Mouse (Mus musculus) cerebellum, postnatal 36 days (tissue): ENCODE measurements around the gene Anapc2.
"Not testable (repeated sequence)": the region's sequence is repeated elsewhere in the genome, so short reads cannot be mapped to it uniquely, and the experiment has no call there.

Source experiments
- DNase-seq, 2 experiments: peaks; one replicate each; pipeline ENCODE4 v3.0.0; 2021 to 2022; ENCODE audit warnings: mixed read lengths in 2 of 2

The Anapc2 gene

GRCm38 (mm10) chr2:25241438-25241775, 30.9 kb upstream of the Anapc2 start:
- no peak for DNase-seq

- peak; percentile 60 to 61 for DNase-seq
These were observed 30.2 kb upstream of the Anapc2 start, which contains the start of the genes Rnf208 and Cysrt1 for GRCm38 (mm10) chr2:25242101-25242506. Gene Rnf208, plus strand, starts transcription at chr2:25242255. Gene Cysrt1, minus strand, starts transcription at chr2:25242452.

- no peak for DNase-seq
These were observed 28.9 kb upstream of the Anapc2 start for GRCm38 (mm10) chr2:25243342-25243741.

GRCm38 (mm10) chr2:25244144-25244543, 28.1 kb upstream of the Anapc2 start:
- DNase-seq = no peak

GRCm38 (mm10) chr2:25246183-25247072, 25.9 kb upstream of the Anapc2 start, which contains the start of gene AL732309.1:
Gene AL732309.1, minus strand, starts transcription at chr2:25246863.
- peak in 1 of 2 experiments; percentile 60 for DNase-seq

- no peak for DNase-seq
These were observed 19.9 kb upstream of the Anapc2 start for GRCm38 (mm10) chr2:25252331-25252730.

- peak; percentile 89 for DNase-seq
These were observed 16.9 kb upstream of the Anapc2 start, which contains the start of gene Tmem203 for GRCm38 (mm10) chr2:25255284-25255779. Gene Tmem203, plus strand, starts transcription at chr2:25255439.

GRCm38 (mm10) chr2:25256443-25257109, 15.7 kb upstream of the Anapc2 start:
- peak; percentile 49 to 55 for DNase-seq

GRCm38 (mm10) chr2:25257250-25257649, 15.0 kb upstream of the Anapc2 start:
- not testable (repeated sequence) for DNase-seq

GRCm38 (mm10) chr2:25258887-25259286, 13.4 kb upstream of the Anapc2 start:
- DNase-seq = no peak

GRCm38 (mm10) chr2:25261870-25262269, 10.4 kb upstream of the Anapc2 start:
- no peak for DNase-seq

GRCm38 (mm10) chr2:25262291-25262767, 9.9 kb upstream of the Anapc2 start, which contains the start of gene Tprn:
Gene Tprn, plus strand, starts transcription at chr2:25262618.
- DNase-seq = peak; percentile 97 to 98

- DNase-seq = peak in 1 of 2 experiments; percentile 79
These were observed 9.3 kb upstream of the Anapc2 start for GRCm38 (mm10) chr2:25262795-25263622.

- DNase-seq = no peak
These were observed 8.5 kb upstream of the Anapc2 start for GRCm38 (mm10) chr2:25263623-25264285.

- peak in 1 of 2 experiments; percentile 37 for DNase-seq
These were observed 8.0 kb upstream of the Anapc2 start for GRCm38 (mm10) chr2:25264286-25264660.

GRCm38 (mm10) chr2:25264851-25265250, 7.4 kb upstream of the Anapc2 start:
- DNase-seq = peak; percentile 86 to 89

GRCm38 (mm10) chr2:25265897-25266656, 6.2 kb upstream of the Anapc2 start:
- peak; percentile 97 for DNase-seq

- DNase-seq = peak; percentile 74 to 77
These were observed 5.6 kb upstream of the Anapc2 start for GRCm38 (mm10) chr2:25266720-25267119.

- peak; percentile 27 to 41 for DNase-seq
These were observed 5.0 kb upstream of the Anapc2 start for GRCm38 (mm10) chr2:25267241-25267640.

GRCm38 (mm10) chr2:25267746-25268309, 4.5 kb upstream of the Anapc2 start:
- DNase-seq = peak in 1 of 2 experiments; percentile 30

GRCm38 (mm10) chr2:25272515-25272914, 237 bp downstream of the Anapc2 start:
- no peak for DNase-seq
